Mouse (Mus musculus): ENCODE measurements around the gene Rex1bd. TPM values are rescaled to one million over a fixed set of nuclear protein-coding genes. Genes with fewer than 3 reads are reported as not detected.

Gene Rex1bd
- polyA plus RNA-seq, 1 experiment = 86.2 TPM

DNA sequence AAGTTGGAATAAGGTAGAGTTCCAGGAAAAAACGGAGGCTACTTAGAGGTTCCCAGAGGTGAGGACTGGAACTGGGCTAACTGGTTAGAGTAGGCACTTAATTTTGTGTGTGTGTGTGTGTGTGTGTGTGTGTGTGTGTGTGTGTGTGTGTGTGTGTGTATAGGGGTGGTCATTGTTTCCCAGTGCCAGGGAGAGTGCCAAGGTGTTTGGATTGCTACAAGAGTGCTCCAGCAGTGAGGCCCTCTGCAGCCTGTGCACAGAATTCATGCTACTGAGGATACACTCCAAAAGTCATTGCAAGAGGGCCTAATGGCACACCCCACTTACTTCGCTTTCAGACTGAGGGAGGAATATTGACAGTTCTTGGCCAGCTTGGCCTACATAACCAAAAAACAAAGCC lies 23.6 kb downstream of the Rex1bd start:
- no peak overlapping the region for H3K27ac ChIP-seq (ENCODE audit: insufficient read depth, low read length)
- H3K4me1 ChIP-seq (ENCODE audit: control insufficient read depth, insufficient read depth, insufficient read length) = no peaks in the 10 kb centered on the region; the same call in 1 of the 2 replicates
- DNase-seq (ENCODE audit: low read depth in 1 of 2, low spot score in 2 of 2) = no peak
- WGBS = 83% methylated on average over 2 of the region's 2 CpGs
- peaks cover 4% of the 10 kb centered on the region; the same call in 1 of the 2 replicates for H3K27me3 ChIP-seq (ENCODE audit: control insufficient read depth, insufficient read depth, low read length)
- H3K4me3 ChIP-seq (ENCODE audit: extremely low read depth, insufficient read depth, insufficient read length) = no peak overlapping the region
- H3K36me3 ChIP-seq (ENCODE audit: control insufficient read depth, insufficient read depth, low read length) = no peaks in the 10 kb centered on the region
- TF ChIP-seq POLR2A (IDR thresholded peaks at IDR 0.05; ENCODE audit: low read depth, low read length) (no peak), CTCF (IDR thresholded peaks at IDR 0.05; ENCODE audit: extremely low read depth, insufficient read depth, insufficient read length, insufficient replicate concordance) (no peak)

DNA sequence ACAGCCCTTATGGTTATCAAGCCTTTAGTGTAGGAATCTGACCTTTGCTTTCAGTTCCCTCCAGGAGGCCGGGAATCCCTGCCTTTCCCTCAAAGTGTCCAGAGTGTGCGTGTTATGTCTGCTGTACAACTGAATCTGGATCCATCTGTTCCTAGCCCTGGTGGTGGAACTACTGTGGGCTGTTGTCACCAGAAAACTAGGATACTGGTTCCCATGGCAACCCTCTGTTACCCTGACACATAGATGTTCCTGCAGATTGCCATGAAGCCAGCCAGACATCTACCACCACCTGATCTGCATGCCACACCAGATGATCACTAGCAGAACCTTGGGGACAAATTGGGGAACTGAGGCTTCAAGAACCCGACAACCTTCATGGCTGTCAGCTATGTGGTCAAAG lies 24.6 kb downstream of the Rex1bd start:
- TF ChIP-seq CTCF (IDR thresholded peaks at IDR 0.05; ENCODE audit: extremely low read depth, insufficient read depth, insufficient read length, insufficient replicate concordance) (no peak), POLR2A (IDR thresholded peaks at IDR 0.05; ENCODE audit: low read depth, low read length) (no peak)
- no peak overlapping the region for H3K27ac ChIP-seq (ENCODE audit: insufficient read depth, low read length)
- 80% methylated on average over 3 of the region's 3 CpGs for WGBS
- no peaks in the 10 kb centered on the region for H3K36me3 ChIP-seq (ENCODE audit: control insufficient read depth, insufficient read depth, low read length)
- no peak overlapping the region for H3K4me3 ChIP-seq (ENCODE audit: extremely low read depth, insufficient read depth, insufficient read length)
- no peak for DNase-seq (ENCODE audit: low read depth in 1 of 2, low spot score in 2 of 2)
- peaks cover 5% of the 10 kb centered on the region; the same call in 1 of the 2 replicates for H3K4me1 ChIP-seq (ENCODE audit: control insufficient read depth, insufficient read depth, insufficient read length)
- H3K27me3 ChIP-seq (ENCODE audit: control insufficient read depth, insufficient read depth, low read length) = peaks cover 3% of the 10 kb centered on the region; the same call in 1 of the 2 replicates

DNA sequence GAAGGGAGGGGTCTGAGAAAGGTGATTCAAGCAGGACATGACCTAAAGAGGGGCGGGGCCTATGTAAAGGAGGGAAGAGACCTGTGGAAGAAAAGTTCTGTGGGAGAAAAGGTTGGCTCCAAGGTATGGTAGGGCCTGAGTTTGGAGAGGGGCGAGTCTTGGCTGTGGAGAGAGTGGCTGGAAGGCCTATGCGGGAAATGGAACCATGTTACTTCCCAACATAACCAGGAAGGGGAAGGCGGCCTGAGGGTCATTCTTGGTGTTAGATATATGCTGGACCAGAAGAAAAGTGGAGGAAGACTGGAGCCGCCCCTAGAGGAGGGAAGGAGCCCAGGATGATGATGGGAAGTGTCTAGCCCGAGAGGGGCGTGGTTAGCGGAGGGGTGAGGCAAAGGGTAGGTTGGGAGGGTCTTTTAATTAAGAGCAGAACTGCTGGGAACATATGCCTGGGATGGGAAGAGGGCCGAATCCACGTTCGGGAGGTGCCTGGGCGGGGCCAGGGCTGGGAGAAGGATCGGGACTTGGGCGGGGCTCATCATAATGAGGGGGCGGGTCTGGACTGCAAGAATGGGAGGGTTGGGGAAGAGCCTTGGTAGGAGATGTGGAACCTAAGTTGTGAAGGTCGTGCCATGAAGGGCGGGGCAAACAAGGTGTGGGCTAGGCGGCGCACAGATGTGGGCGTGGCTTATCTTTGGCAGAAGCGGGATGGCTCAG lies 29.1 kb downstream of the Rex1bd start:
- 18% methylated on average over 21 of the region's 21 CpGs for WGBS
- no peak for TF ChIP-seq POLR2A (IDR thresholded peaks at IDR 0.05; ENCODE audit: low read depth, low read length)
- no peak for TF ChIP-seq CTCF (IDR thresholded peaks at IDR 0.05; ENCODE audit: extremely low read depth, insufficient read depth, insufficient read length, insufficient replicate concordance)
- Histone ChIP-seq H3K27me3 (ENCODE audit: control insufficient read depth, insufficient read depth, low read length) (no peaks in the 10 kb centered on the region), H3K4me1 (ENCODE audit: control insufficient read depth, insufficient read depth, insufficient read length) (peaks cover 5% of the 10 kb centered on the region; the same call in 1 of the 2 replicates), H3K4me3 (ENCODE audit: extremely low read depth, insufficient read depth, insufficient read length) (peak overlapping the region; percentile 70), H3K27ac (ENCODE audit: insufficient read depth, low read length) (no peak overlapping the region), H3K36me3 (ENCODE audit: control insufficient read depth, insufficient read depth, low read length) (no peaks in the 10 kb centered on the region)
- DNase-seq (ENCODE audit: low read depth in 1 of 2, low spot score in 2 of 2) = no peak

- WGBS = under 1% methylated on average over 53 of the region's 53 CpGs
- Histone ChIP-seq H3K4me1 (ENCODE audit: control insufficient read depth, insufficient read depth, insufficient read length) (peaks cover 5% of the 10 kb centered on the region; the same call in 1 of the 2 replicates), H3K27me3 (ENCODE audit: control insufficient read depth, insufficient read depth, low read length) (no peaks in the 10 kb centered on the region), H3K36me3 (ENCODE audit: control insufficient read depth, insufficient read depth, low read length) (no peaks in the 10 kb centered on the region), H3K4me3 (ENCODE audit: extremely low read depth, insufficient read depth, insufficient read length) (peak within 1 kb of the TSS; percentile 70), H3K27ac (ENCODE audit: insufficient read depth, low read length) (no peak within 1 kb of the TSS; the same call in 1 of the 2 replicates)
- TF ChIP-seq POLR2A (IDR thresholded peaks at IDR 0.05; ENCODE audit: low read depth, low read length) (no peak), CTCF (IDR thresholded peaks at IDR 0.05; ENCODE audit: extremely low read depth, insufficient read depth, insufficient read length, insufficient replicate concordance) (no peak)
- peak; percentile 93 to 96 for DNase-seq (ENCODE audit: low read depth in 1 of 2, low spot score in 2 of 2)
Observed at GRCm38 (mm10) chr8:70476333-70477268, 30.0 kb downstream of the Rex1bd start, which contains the start of gene Klhl26. Klhl26 (minus strand) TSS chr8:70476968.

DNA sequence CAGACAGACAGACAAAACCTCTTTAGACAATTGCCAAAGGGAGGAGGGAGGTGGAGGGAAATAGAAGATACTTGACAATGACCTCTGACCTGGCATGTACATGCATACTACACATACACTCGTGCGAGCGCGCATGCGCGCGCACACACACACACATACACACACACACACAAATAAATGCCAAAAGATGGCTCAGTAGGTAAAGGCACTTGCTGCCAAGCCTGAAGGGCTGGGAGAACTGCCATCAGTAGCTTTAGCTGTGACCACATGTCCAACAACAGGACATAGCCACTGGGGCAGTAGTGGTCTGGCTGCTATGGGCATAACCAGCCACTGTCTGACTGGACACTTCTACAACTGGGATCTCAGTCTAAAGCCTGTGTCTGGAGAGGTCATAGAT lies 34.7 kb downstream of the Rex1bd start:
- no peaks in the 10 kb centered on the region for H3K27me3 ChIP-seq (ENCODE audit: control insufficient read depth, insufficient read depth, low read length)
- no peak for DNase-seq (ENCODE audit: low read depth in 1 of 2, low spot score in 2 of 2)
- WGBS = over 99% methylated on average over 7 of the region's 7 CpGs
- no peak overlapping the region for H3K4me3 ChIP-seq (ENCODE audit: extremely low read depth, insufficient read depth, insufficient read length)
- H3K27ac ChIP-seq (ENCODE audit: insufficient read depth, low read length) = no peak overlapping the region
- no peak for TF ChIP-seq CTCF (IDR thresholded peaks at IDR 0.05; ENCODE audit: extremely low read depth, insufficient read depth, insufficient read length, insufficient replicate concordance)
- no peak for TF ChIP-seq POLR2A (IDR thresholded peaks at IDR 0.05; ENCODE audit: low read depth, low read length)
- H3K4me1 ChIP-seq (ENCODE audit: control insufficient read depth, insufficient read depth, insufficient read length) = no peaks in the 10 kb centered on the region; the same call in 1 of the 2 replicates
- H3K36me3 ChIP-seq (ENCODE audit: control insufficient read depth, insufficient read depth, low read length) = no peaks in the 10 kb centered on the region

GRCm38 (mm10) chr8:70469938-70470337 lies 36.6 kb downstream of the Rex1bd start:
- H3K4me1 ChIP-seq (ENCODE audit: control insufficient read depth, insufficient read depth, insufficient read length) = no peaks in the 10 kb centered on the region; the same call in 1 of the 2 replicates
- H3K4me3 ChIP-seq (ENCODE audit: extremely low read depth, insufficient read depth, insufficient read length) = no peak overlapping the region
- H3K36me3 ChIP-seq (ENCODE audit: control insufficient read depth, insufficient read depth, low read length) = no peaks in the 10 kb centered on the region
- no peak overlapping the region for H3K27ac ChIP-seq (ENCODE audit: insufficient read depth, low read length)
- no peak for DNase-seq (ENCODE audit: low read depth in 1 of 2, low spot score in 2 of 2)
- no peaks in the 10 kb centered on the region for H3K27me3 ChIP-seq (ENCODE audit: control insufficient read depth, insufficient read depth, low read length)
- WGBS = 89% methylated on average over 2 of the region's 2 CpGs
- TF ChIP-seq POLR2A (IDR thresholded peaks at IDR 0.05; ENCODE audit: low read depth, low read length) (no peak), CTCF (IDR thresholded peaks at IDR 0.05; ENCODE audit: extremely low read depth, insufficient read depth, insufficient read length, insufficient replicate concordance) (no peak)
